Mouse (Mus musculus): ENCODE measurements around the gene Zfp383.
A peak's percentile ranks its signal among the peaks of the same experiment; 100 is the strongest.
"Not testable (repeated sequence)": the region's sequence is repeated elsewhere in the genome, so short reads cannot be mapped to it uniquely, and the experiment has no call there.

Zfp383 gene

GRCm38 (mm10) chr7:29908130-29908950 is at the start of gene Zfp383:
Zfp383 (plus strand) TSS chr7:29908223.
- DNase-seq (ENCODE audit: low spot score in 2 of 2), result peak; percentile 58 to 77

GRCm38 (mm10) chr7:29859532-29860517 is 48.2 kb upstream of the Zfp383 start, which contains the start of gene Zfp420:
Zfp420 (plus strand) TSS chr7:29859979.
- DNase-seq (ENCODE audit: low spot score in 2 of 2), result peak; percentile 42 to 78

GRCm38 (mm10) chr7:29861660-29862059 is 46.4 kb upstream of the Zfp383 start:
- DNase-seq (ENCODE audit: low spot score in 2 of 2), result no peak

GRCm38 (mm10) chr7:29874256-29874655 is 33.8 kb upstream of the Zfp383 start:
- DNase-seq (ENCODE audit: low spot score in 2 of 2), result no peak

GRCm38 (mm10) chr7:29877561-29877960 is 30.5 kb upstream of the Zfp383 start:
- DNase-seq (ENCODE audit: low spot score in 2 of 2), result not testable (repeated sequence)

- DNase-seq (ENCODE audit: low spot score in 2 of 2), result no peak
Observed at GRCm38 (mm10) chr7:29880056-29880455, 28.0 kb upstream of the Zfp383 start.

- no peak for DNase-seq (ENCODE audit: low spot score in 2 of 2)
Observed at GRCm38 (mm10) chr7:29880916-29881315, 27.1 kb upstream of the Zfp383 start.

GRCm38 (mm10) chr7:29890501-29890900 is 17.5 kb upstream of the Zfp383 start:
- DNase-seq (ENCODE audit: low spot score in 2 of 2), result no peak

- no peak for DNase-seq (ENCODE audit: low spot score in 2 of 2)
Observed at GRCm38 (mm10) chr7:29892756-29893155, 15.3 kb upstream of the Zfp383 start.

GRCm38 (mm10) chr7:29898351-29898750 is 9.7 kb upstream of the Zfp383 start:
- no peak for DNase-seq (ENCODE audit: low spot score in 2 of 2)

- DNase-seq (ENCODE audit: low spot score in 2 of 2), result no peak
Observed at GRCm38 (mm10) chr7:29904101-29904500, 3.9 kb upstream of the Zfp383 start.

- peak; percentile 23 to 64 for DNase-seq (ENCODE audit: low spot score in 2 of 2)
Observed at GRCm38 (mm10) chr7:29905966-29906681, 1.9 kb upstream of the Zfp383 start, which contains the start of gene Zfp27. Zfp27 (minus strand) TSS chr7:29906572.

GRCm38 (mm10) chr7:29906682-29907058 is 1.4 kb upstream of the Zfp383 start:
- DNase-seq (ENCODE audit: low spot score in 2 of 2), result no peak

- no peak for DNase-seq (ENCODE audit: low spot score in 2 of 2)
Observed at GRCm38 (mm10) chr7:29907206-29907605, 817 bp upstream of the Zfp383 start.

GRCm38 (mm10) chr7:29910252-29910651 is 2.2 kb downstream of the Zfp383 start:
- no peak for DNase-seq (ENCODE audit: low spot score in 2 of 2)

- DNase-seq (ENCODE audit: low spot score in 2 of 2), result no peak
Observed at GRCm38 (mm10) chr7:29912172-29912571, 4.1 kb downstream of the Zfp383 start.

GRCm38 (mm10) chr7:29917371-29918061 is 9.5 kb downstream of the Zfp383 start:
- no peak for DNase-seq (ENCODE audit: low spot score in 2 of 2)

GRCm38 (mm10) chr7:29918062-29918453 is 10.0 kb downstream of the Zfp383 start:
- DNase-seq (ENCODE audit: low spot score in 2 of 2), result no peak

GRCm38 (mm10) chr7:29921439-29922093 is 13.5 kb downstream of the Zfp383 start:
- no peak for DNase-seq (ENCODE audit: low spot score in 2 of 2)

GRCm38 (mm10) chr7:29922780-29923179 is 14.8 kb downstream of the Zfp383 start:
- no peak for DNase-seq (ENCODE audit: low spot score in 2 of 2)

All from cerebellum, postnatal 4 days (tissue).